Mouse (Mus musculus): ENCODE results near the gene Pde3a. TPM values are rescaled to one million over a fixed set of nuclear protein-coding genes. Genes with fewer than 3 reads are reported as not detected.

Gene Pde3a
- polyA plus RNA-seq, 1 experiment from 2014 or later, result 11.2 TPM

- no peaks in the 10 kb centered on the region for H3K9me3 ChIP-seq (replicated peaks)
- no peak for ATAC-seq (replicated peaks; ENCODE audit: insufficient number of reproducible peaks, insufficient read depth, low FRiP score, low read depth)
- no peak overlapping the region for H3K4me2 ChIP-seq
- H3K36me3 ChIP-seq, result no peaks in the 10 kb centered on the region
- WGBS, result 72% methylated on average over 5 of the region's 5 CpGs
- H3K4me3 ChIP-seq, result no peak overlapping the region
- no peaks in the 10 kb centered on the region for H3K27me3 ChIP-seq
- H3K4me1 ChIP-seq (replicated peaks), result no peaks in the 10 kb centered on the region
- no peak overlapping the region for H3K27ac ChIP-seq
- H3K9ac ChIP-seq, result no peak overlapping the region
Measured at GRCm38 (mm10) chr6:141367037-141367436, 118.0 kb downstream of the Pde3a start.

- ATAC-seq (replicated peaks; ENCODE audit: insufficient number of reproducible peaks, insufficient read depth, low FRiP score, low read depth), result no peak
- Histone ChIP-seq H3K4me2 (no peak overlapping the region), H3K9me3 (replicated peaks) (no peaks in the 10 kb centered on the region), H3K4me1 (replicated peaks) (no peaks in the 10 kb centered on the region), H3K27me3 (no peaks in the 10 kb centered on the region), H3K27ac (no peak overlapping the region), H3K4me3 (no peak overlapping the region), H3K9ac (no peak overlapping the region), H3K36me3 (no peaks in the 10 kb centered on the region)
- WGBS, result 53% methylated on average over 2 of the region's 2 CpGs
Measured at GRCm38 (mm10) chr6:141372697-141373096, 123.6 kb downstream of the Pde3a start.

- Histone ChIP-seq H3K4me3 (no peak overlapping the region), H3K27ac (no peak overlapping the region), H3K9me3 (replicated peaks) (no peaks in the 10 kb centered on the region), H3K4me2 (no peak overlapping the region), H3K36me3 (no peaks in the 10 kb centered on the region), H3K27me3 (no peaks in the 10 kb centered on the region), H3K9ac (no peak overlapping the region), H3K4me1 (replicated peaks) (no peaks in the 10 kb centered on the region)
- ATAC-seq (replicated peaks; ENCODE audit: insufficient number of reproducible peaks, insufficient read depth, low FRiP score, low read depth), result no peak
- 70% methylated on average over 2 of the region's 2 CpGs for WGBS
Measured at GRCm38 (mm10) chr6:141374469-141375057, 125.5 kb downstream of the Pde3a start.

DNA sequence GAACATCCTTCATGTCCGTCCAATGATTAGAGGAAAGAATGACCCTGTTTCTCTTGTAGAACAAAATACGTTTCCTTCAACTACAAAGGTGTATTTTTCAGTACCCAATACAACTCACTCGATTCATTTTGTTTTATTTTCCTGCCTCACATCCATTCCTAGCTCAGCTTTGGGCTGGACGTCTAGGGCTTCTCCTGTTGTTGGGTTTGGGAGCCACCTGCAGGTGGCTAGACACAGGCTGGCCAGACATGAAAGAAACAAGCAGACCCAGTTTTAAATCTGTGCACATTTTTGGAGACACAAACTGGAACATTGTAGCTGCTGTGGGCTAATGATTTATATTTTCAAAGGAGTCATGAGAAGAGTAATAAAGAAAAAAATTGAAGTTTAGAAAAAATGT lies 126.1 kb downstream of the Pde3a start:
- Histone ChIP-seq H3K4me2 (no peak overlapping the region), H3K4me1 (replicated peaks) (no peaks in the 10 kb centered on the region), H3K4me3 (no peak overlapping the region), H3K9me3 (replicated peaks) (no peaks in the 10 kb centered on the region), H3K27me3 (no peaks in the 10 kb centered on the region), H3K9ac (no peak overlapping the region), H3K27ac (no peak overlapping the region), H3K36me3 (no peaks in the 10 kb centered on the region)
- ATAC-seq (replicated peaks; ENCODE audit: insufficient number of reproducible peaks, insufficient read depth, low FRiP score, low read depth), result no peak
- WGBS, result 64% methylated on average over 4 of the region's 4 CpGs

GRCm38 (mm10) chr6:141380927-141381326 lies 131.9 kb downstream of the Pde3a start:
- Histone ChIP-seq H3K36me3 (no peaks in the 10 kb centered on the region), H3K4me2 (peak overlapping the region; percentile 47), H3K27ac (peak overlapping the region; percentile 66), H3K9ac (0 out of 2 replicates have a peak overlapping the region, but pooled peaks have one; percentile 16), H3K9me3 (replicated peaks) (no peaks in the 10 kb centered on the region), H3K27me3 (no peaks in the 10 kb centered on the region), H3K4me1 (replicated peaks) (peaks cover 16% of the 10 kb centered on the region), H3K4me3 (peak overlapping the region; percentile 11; the same call in 1 of the 2 replicates)
- peak; percentile 33; the same call in 1 of the 2 replicates for ATAC-seq (replicated peaks; ENCODE audit: insufficient number of reproducible peaks, insufficient read depth, low FRiP score, low read depth)
- 31% methylated on average over 12 of the region's 12 CpGs for WGBS

- Histone ChIP-seq H3K4me2 (peak overlapping the region; percentile 47), H3K4me3 (peak overlapping the region; percentile 11; the same call in 1 of the 2 replicates), H3K9ac (0 out of 2 replicates have a peak overlapping the region, but pooled peaks have one; percentile 16), H3K4me1 (replicated peaks) (peaks cover 16% of the 10 kb centered on the region), H3K27ac (peak overlapping the region; percentile 66), H3K27me3 (no peaks in the 10 kb centered on the region), H3K9me3 (replicated peaks) (no peaks in the 10 kb centered on the region), H3K36me3 (no peaks in the 10 kb centered on the region)
- ATAC-seq (replicated peaks; ENCODE audit: insufficient number of reproducible peaks, insufficient read depth, low FRiP score, low read depth), result peak; percentile 86
- 34% methylated on average over 8 of the region's 8 CpGs for WGBS
Measured at GRCm38 (mm10) chr6:141381473-141381872, 132.4 kb downstream of the Pde3a start.

- H3K9ac ChIP-seq, result no peak overlapping the region
- H3K27ac ChIP-seq, result peak overlapping the region; percentile 66
- ATAC-seq (replicated peaks; ENCODE audit: insufficient number of reproducible peaks, insufficient read depth, low FRiP score, low read depth), result no peak
- H3K27me3 ChIP-seq, result no peaks in the 10 kb centered on the region
- peaks cover 16% of the 10 kb centered on the region for H3K4me1 ChIP-seq (replicated peaks)
- whole genome bisulfite sequencing, result 69% methylated on average over 4 of the region's 4 CpGs
- no peaks in the 10 kb centered on the region for H3K9me3 ChIP-seq (replicated peaks)
- no peak overlapping the region for H3K4me3 ChIP-seq
- peak overlapping the region; percentile 47; the same call in 1 of the 2 replicates for H3K4me2 ChIP-seq
- H3K36me3 ChIP-seq, result no peaks in the 10 kb centered on the region
Measured at GRCm38 (mm10) chr6:141381881-141382370, 132.9 kb downstream of the Pde3a start.

GRCm38 (mm10) chr6:141388104-141388503 lies 139.0 kb downstream of the Pde3a start:
- no peak overlapping the region for H3K9ac ChIP-seq
- H3K27ac ChIP-seq, result peak overlapping the region; percentile 42; the same call in 1 of the 2 replicates
- no peaks in the 10 kb centered on the region for H3K27me3 ChIP-seq
- H3K9me3 ChIP-seq (replicated peaks), result no peaks in the 10 kb centered on the region
- peaks cover 8% of the 10 kb centered on the region for H3K4me1 ChIP-seq (replicated peaks)
- no peak overlapping the region for H3K4me2 ChIP-seq
- WGBS, result 35% methylated on average over 5 of the region's 5 CpGs
- no peaks in the 10 kb centered on the region for H3K36me3 ChIP-seq
- ATAC-seq (replicated peaks; ENCODE audit: insufficient number of reproducible peaks, insufficient read depth, low FRiP score, low read depth), result no peak
- H3K4me3 ChIP-seq, result no peak overlapping the region

- no peak overlapping the region for H3K4me2 ChIP-seq
- H3K36me3 ChIP-seq, result no peaks in the 10 kb centered on the region
- H3K27ac ChIP-seq, result peak overlapping the region; percentile 58; the same call in 1 of the 2 replicates
- H3K4me1 ChIP-seq (replicated peaks), result peaks cover 7% of the 10 kb centered on the region; the same call in 1 of the 2 replicates
- H3K4me3 ChIP-seq, result no peak overlapping the region
- 76% methylated on average over 3 of the region's 3 CpGs for WGBS
- ATAC-seq (replicated peaks; ENCODE audit: insufficient number of reproducible peaks, insufficient read depth, low FRiP score, low read depth), result no peak
- no peaks in the 10 kb centered on the region for H3K27me3 ChIP-seq
- H3K9me3 ChIP-seq (replicated peaks), result no peaks in the 10 kb centered on the region
- no peak overlapping the region for H3K9ac ChIP-seq
Measured at GRCm38 (mm10) chr6:141395926-141396325, 146.9 kb downstream of the Pde3a start.

- Histone ChIP-seq H3K9me3 (replicated peaks) (no peaks in the 10 kb centered on the region), H3K27me3 (no peaks in the 10 kb centered on the region), H3K4me1 (replicated peaks) (peaks cover 10% of the 10 kb centered on the region; the same call in 1 of the 2 replicates), H3K9ac (no peak overlapping the region), H3K27ac (peak overlapping the region; percentile 45), H3K36me3 (no peaks in the 10 kb centered on the region), H3K4me2 (no peak overlapping the region), H3K4me3 (no peak overlapping the region)
- 45% methylated on average over 4 of the region's 4 CpGs for WGBS
- peak; percentile 75 for ATAC-seq (replicated peaks; ENCODE audit: insufficient number of reproducible peaks, insufficient read depth, low FRiP score, low read depth)
Measured at GRCm38 (mm10) chr6:141399411-141399810, 150.3 kb downstream of the Pde3a start.

DNA sequence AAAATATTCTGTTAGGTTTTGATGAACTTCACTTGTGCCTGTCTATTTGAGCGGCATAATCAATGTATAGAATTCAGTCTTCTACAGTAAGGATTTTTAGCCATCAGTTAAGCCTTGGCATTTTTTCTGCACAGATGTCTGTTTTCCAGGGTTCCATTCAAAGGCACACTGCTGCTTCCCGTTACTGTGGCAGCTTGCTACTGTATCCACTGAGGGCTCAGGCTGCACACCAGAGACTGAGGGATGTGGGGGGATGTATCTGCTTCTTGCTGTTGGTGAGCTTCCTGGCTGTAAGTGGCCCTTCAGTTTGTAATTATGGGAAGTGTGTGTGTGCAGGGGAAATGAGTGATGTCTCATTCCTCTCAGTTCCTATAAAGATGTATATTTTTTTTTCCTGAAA lies 154.9 kb downstream of the Pde3a start:
- no peaks in the 10 kb centered on the region for H3K36me3 ChIP-seq
- ATAC-seq (replicated peaks; ENCODE audit: insufficient number of reproducible peaks, insufficient read depth, low FRiP score, low read depth), result no peak
- H3K4me3 ChIP-seq, result no peak overlapping the region
- 66% methylated on average over 2 of the region's 2 CpGs for WGBS
- H3K9ac ChIP-seq, result no peak overlapping the region
- no peaks in the 10 kb centered on the region for H3K27me3 ChIP-seq
- no peak overlapping the region for H3K27ac ChIP-seq
- H3K4me2 ChIP-seq, result no peak overlapping the region
- no peaks in the 10 kb centered on the region for H3K9me3 ChIP-seq (replicated peaks)
- peaks cover 10% of the 10 kb centered on the region; the same call in 1 of the 2 replicates for H3K4me1 ChIP-seq (replicated peaks)

- Histone ChIP-seq H3K4me1 (replicated peaks) (peaks cover 8% of the 10 kb centered on the region; the same call in 1 of the 2 replicates), H3K9me3 (replicated peaks) (no peaks in the 10 kb centered on the region), H3K27me3 (no peaks in the 10 kb centered on the region), H3K4me3 (no peak overlapping the region), H3K36me3 (no peaks in the 10 kb centered on the region), H3K4me2 (no peak overlapping the region), H3K9ac (no peak overlapping the region), H3K27ac (no peak overlapping the region)
- WGBS, result 67% methylated on average over 7 of the region's 7 CpGs
- ATAC-seq (replicated peaks; ENCODE audit: insufficient number of reproducible peaks, insufficient read depth, low FRiP score, low read depth), result no peak
Measured at GRCm38 (mm10) chr6:141404649-141405048, 155.6 kb downstream of the Pde3a start.

All from heart, embryonic 15.5 days (tissue).